Mouse (Mus musculus): ENCODE data around the gene Thop1. TPM values are rescaled to one million over a fixed set of nuclear protein-coding genes. Genes with fewer than 3 reads are reported as not detected.
"Not testable (repeated sequence)": the region's sequence is repeated elsewhere in the genome, so short reads cannot be mapped to it uniquely, and the experiment has no call there.

The Thop1 gene
- polyA plus RNA-seq, 1 experiment from 2014 or later, result 57.5 TPM

DNA sequence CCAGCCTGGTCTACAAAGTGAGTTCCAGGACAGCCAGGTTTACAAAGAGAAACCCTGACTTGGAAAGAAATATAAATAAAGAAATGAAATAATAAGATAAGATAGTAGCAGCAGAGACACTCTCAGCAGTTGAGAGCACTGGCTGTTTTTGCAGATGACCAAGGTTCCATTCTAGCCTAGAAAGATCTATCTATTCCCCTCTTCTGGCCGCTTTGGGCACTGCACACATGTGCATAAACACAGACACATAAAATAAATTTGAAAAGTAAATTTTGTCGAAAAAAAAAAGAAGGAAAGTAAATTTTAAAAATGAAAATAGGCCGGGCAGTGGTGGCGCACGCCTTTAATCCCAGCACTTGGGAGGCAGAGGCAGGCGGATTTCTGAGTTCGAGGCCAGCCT, 33.6 kb upstream of the Thop1 start:
- no peak for ATAC-seq (ENCODE audit: low FRiP score)
- peaks cover 23% of the 10 kb centered on the region for H3K36me3 ChIP-seq
- H3K27ac ChIP-seq, result no peak overlapping the region
- WGBS, result 75% methylated on average over 7 of the region's 7 CpGs
- H3K4me3 ChIP-seq, result no peak overlapping the region
- H3K27me3 ChIP-seq, result no peaks in the 10 kb centered on the region
- H3K9me3 ChIP-seq (replicated peaks), result no peaks in the 10 kb centered on the region
- H3K4me1 ChIP-seq, result peaks cover 15% of the 10 kb centered on the region
- no peak overlapping the region for H3K9ac ChIP-seq
- no peak overlapping the region for H3K4me2 ChIP-seq (replicated peaks)

DNA sequence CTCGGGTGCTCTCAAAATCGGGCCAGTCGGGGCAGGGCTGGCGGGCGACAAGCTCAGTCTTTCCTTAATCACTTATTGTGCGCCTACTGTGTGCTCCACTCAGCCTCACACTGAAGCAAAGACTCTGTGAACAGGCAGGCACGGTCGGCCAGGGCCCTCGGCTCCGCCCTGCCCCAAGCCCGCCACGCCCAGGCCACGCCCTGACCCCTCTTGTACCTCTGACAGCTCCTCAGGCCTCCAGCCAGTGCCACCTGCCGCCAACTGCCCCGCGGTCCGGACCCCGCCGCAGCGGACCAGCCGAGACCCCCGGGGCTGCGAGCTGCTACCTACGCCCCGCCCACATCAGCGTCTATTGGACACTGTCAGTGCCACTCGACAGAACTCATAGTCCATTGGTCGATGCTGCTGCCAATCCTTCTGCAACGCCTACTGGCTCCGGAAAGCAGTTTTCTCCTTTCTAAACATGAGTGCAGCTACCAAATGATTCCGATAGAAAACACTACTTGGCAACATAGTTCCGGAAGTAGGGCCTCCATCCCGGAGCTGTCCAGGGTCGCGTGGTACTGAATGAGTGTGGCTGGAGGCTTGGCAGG, 32.8 kb upstream of the Thop1 start, which contains the start of gene Slc39a3:
Gene Slc39a3 (minus strand): TSS at position 439 of the 593 bp plus-strand sequence.
- peak; percentile 99 for ATAC-seq (ENCODE audit: low FRiP score)
- peak within 1 kb of the TSS; percentile 70 for H3K4me2 ChIP-seq (replicated peaks)
- H3K27me3 ChIP-seq, result no peaks in the 10 kb centered on the region
- H3K9ac ChIP-seq, result peak within 1 kb of the TSS; percentile 82
- peak within 1 kb of the TSS; percentile 78 for H3K27ac ChIP-seq
- peak within 1 kb of the TSS; percentile 86 for H3K4me3 ChIP-seq
- H3K4me1 ChIP-seq, result peaks cover 15% of the 10 kb centered on the region
- under 1% methylated on average over 35 of the region's 35 CpGs for WGBS
- H3K36me3 ChIP-seq, result peaks cover 15% of the 10 kb centered on the region
- H3K9me3 ChIP-seq (replicated peaks), result no peaks in the 10 kb centered on the region

DNA sequence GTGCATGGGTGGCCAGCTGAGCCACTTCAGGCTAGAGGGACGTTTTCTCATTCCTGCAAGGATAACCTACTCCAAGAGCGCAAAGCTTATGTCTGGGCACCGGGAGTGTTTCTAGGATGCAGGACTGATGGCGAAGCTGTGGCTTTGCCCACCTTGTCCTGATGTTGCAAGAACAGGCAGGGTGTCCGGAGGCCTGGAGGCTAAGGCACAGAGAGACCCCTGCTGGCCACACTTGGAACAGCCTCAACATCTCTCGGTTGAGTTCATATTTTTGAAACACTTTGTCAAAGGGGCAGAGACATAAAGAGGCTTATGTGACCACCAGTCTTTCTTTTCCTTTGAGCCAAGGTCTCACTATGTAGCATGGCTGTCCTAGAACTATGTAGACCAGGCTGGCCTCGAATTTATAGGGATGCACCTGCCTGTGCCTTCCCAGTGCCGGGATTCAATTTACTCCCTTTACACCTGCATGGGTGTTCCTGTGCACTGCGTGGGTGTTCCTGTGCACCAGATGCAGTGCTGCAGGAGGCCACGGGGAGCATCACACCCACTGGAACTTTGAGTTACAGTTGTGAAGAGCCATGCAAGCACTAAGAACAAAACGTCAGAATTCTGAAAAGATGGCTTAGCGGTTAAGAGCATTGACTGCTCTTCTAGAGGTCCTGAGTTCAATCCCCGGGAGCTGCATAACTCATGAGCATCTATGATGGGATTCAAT, 28.2 kb upstream of the Thop1 start:
- no peak for ATAC-seq (ENCODE audit: low FRiP score)
- Histone ChIP-seq H3K9me3 (replicated peaks) (no peaks in the 10 kb centered on the region), H3K27ac (no peak overlapping the region), H3K36me3 (peaks cover 41% of the 10 kb centered on the region), H3K9ac (no peak overlapping the region), H3K4me2 (replicated peaks) (no peak overlapping the region), H3K4me3 (no peak overlapping the region), H3K4me1 (peaks cover 7% of the 10 kb centered on the region), H3K27me3 (no peaks in the 10 kb centered on the region)
- WGBS, result 31% methylated on average over 13 of the region's 13 CpGs

DNA sequence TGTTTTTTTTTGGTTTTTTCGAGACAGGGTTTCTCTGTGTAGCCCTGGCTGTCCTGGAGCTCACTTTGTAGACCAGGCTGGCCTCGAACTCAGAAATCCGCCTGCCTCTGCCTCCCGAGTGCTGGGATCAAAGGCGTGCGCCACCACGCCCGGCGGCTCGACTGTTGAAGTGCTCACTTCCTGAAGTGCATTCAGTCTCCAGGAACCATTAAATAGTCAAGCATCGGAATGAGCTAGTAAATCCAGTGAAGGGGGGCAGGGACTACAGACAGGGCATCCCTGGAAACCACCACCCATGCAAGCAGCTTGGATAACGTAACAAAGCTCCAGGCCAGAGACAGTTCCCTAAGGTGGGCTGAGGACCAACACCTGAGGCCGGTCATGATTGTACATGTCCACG, 24.6 kb upstream of the Thop1 start:
- not testable (repeated sequence) for H3K4me3 ChIP-seq; H3K9ac ChIP-seq; H3K9me3 ChIP-seq (replicated peaks); H3K27me3 ChIP-seq; H3K4me2 ChIP-seq (replicated peaks); H3K4me1 ChIP-seq; ATAC-seq (ENCODE audit: low FRiP score); H3K27ac ChIP-seq
- H3K36me3 ChIP-seq, result peaks cover 78% of the 10 kb centered on the region
- WGBS, result 93% methylated on average over 14 of the region's 14 CpGs

DNA sequence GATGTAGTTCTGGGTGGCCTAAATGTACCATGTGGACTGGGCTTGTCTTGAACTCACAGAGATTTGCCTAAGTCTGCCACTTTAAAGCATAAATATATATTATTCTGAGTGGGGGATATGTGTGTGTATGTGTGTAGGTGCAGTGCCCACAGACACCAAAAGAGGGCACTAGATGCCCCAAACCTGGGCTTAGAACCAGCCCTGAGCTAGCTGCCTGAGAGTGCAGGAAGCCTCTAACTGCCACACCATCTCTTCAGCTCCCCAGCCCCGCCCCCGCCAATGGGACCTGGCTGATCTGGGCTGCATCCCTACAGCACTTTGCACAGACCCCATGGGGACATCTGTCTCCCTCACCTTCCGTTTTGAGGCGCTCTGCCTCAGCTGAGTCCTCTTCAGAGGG, 19.2 kb upstream of the Thop1 start:
- Histone ChIP-seq H3K9me3 (replicated peaks) (no peaks in the 10 kb centered on the region), H3K4me3 (no peak overlapping the region), H3K9ac (no peak overlapping the region), H3K36me3 (peaks cover 74% of the 10 kb centered on the region), H3K4me2 (replicated peaks) (no peak overlapping the region), H3K4me1 (no peaks in the 10 kb centered on the region), H3K27me3 (no peaks in the 10 kb centered on the region), H3K27ac (no peak overlapping the region)
- 81% methylated on average over 4 of the region's 4 CpGs for WGBS
- no peak for ATAC-seq (ENCODE audit: low FRiP score)

DNA sequence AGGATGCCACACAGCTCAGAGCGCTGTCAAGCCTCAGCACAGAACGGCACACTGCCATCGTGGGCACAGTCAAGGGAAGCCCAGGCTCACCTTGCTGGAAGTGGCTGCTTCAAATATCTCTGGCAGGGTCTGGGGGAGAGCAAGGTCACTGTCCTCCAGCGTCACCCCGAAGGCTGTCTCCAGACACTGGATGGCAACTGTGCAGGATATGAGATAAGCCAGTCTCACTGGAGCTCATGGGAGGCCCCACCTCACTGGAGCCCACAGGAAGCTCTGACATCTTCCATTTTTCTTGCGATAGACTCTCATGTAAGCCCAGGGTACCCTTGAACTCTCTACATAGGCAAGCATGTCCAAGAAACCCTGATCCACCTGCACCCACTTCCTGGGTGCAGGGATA, 18.7 kb upstream of the Thop1 start:
- Histone ChIP-seq H3K27me3 (no peaks in the 10 kb centered on the region), H3K4me2 (replicated peaks) (no peak overlapping the region), H3K9me3 (replicated peaks) (no peaks in the 10 kb centered on the region), H3K4me1 (peaks cover under 1% of the 10 kb centered on the region; the same call in 1 of the 2 replicates), H3K27ac (no peak overlapping the region), H3K36me3 (peaks cover 69% of the 10 kb centered on the region), H3K9ac (no peak overlapping the region), H3K4me3 (no peak overlapping the region)
- no peak for ATAC-seq (ENCODE audit: low FRiP score)
- WGBS, result 95% methylated on average over 6 of the region's 6 CpGs

DNA sequence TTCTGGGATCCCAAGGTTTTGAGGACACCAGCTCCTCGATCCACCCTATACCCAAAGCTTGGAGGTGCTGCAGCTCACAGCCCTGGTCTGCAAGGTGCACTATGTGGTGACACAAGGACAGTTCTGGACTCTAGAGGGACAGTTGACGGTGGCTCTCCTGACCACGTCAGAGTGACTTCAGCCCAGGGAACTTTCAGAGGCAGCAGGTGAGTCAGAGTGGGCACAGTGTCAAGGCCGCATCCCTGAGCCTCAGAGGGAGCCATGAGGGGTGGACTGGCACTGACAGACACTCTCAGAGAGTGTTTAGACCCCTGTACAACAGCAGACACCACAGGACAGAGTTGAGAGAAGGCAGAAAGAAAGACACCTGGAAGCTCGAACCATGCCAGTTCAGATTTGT, 17.3 kb upstream of the Thop1 start:
- 93% methylated on average over 5 of the region's 5 CpGs for WGBS
- peaks cover 54% of the 10 kb centered on the region for H3K36me3 ChIP-seq
- H3K27me3 ChIP-seq, result no peaks in the 10 kb centered on the region
- ATAC-seq (ENCODE audit: low FRiP score), result no peak
- no peak overlapping the region for H3K27ac ChIP-seq
- no peaks in the 10 kb centered on the region for H3K9me3 ChIP-seq (replicated peaks)
- no peak overlapping the region for H3K4me2 ChIP-seq (replicated peaks)
- H3K9ac ChIP-seq, result no peak overlapping the region
- no peak overlapping the region for H3K4me3 ChIP-seq
- peaks cover 12% of the 10 kb centered on the region for H3K4me1 ChIP-seq

DNA sequence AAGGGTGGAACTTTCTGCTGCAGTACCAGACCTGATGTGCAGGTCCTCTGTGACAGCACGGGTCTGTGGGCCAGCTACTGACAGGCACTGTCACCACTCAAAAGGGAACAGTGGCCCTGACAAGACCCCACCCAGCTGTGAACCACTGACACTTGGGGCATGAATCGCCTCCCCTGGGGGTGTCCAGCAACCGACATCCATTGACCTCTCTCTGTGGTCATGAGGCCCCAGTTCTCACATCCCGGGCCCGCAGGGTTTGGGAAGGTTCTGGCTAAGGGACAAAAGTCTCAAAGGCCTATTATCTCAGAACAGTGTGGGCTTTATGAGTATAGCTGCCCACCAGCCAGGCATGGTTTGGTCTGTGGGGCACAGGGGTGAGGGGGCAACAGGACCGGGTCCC, 14.7 kb upstream of the Thop1 start:
- H3K4me3 ChIP-seq, result no peak overlapping the region
- WGBS, result 91% methylated on average over 6 of the region's 6 CpGs
- no peak for ATAC-seq (ENCODE audit: low FRiP score)
- no peaks in the 10 kb centered on the region for H3K27me3 ChIP-seq
- no peak overlapping the region for H3K4me2 ChIP-seq (replicated peaks)
- H3K9me3 ChIP-seq (replicated peaks), result no peaks in the 10 kb centered on the region
- peaks cover 29% of the 10 kb centered on the region for H3K36me3 ChIP-seq
- peaks cover 34% of the 10 kb centered on the region for H3K4me1 ChIP-seq
- peak overlapping the region; percentile 25; the same call in 1 of the 2 replicates for H3K9ac ChIP-seq
- H3K27ac ChIP-seq, result no peak overlapping the region

DNA sequence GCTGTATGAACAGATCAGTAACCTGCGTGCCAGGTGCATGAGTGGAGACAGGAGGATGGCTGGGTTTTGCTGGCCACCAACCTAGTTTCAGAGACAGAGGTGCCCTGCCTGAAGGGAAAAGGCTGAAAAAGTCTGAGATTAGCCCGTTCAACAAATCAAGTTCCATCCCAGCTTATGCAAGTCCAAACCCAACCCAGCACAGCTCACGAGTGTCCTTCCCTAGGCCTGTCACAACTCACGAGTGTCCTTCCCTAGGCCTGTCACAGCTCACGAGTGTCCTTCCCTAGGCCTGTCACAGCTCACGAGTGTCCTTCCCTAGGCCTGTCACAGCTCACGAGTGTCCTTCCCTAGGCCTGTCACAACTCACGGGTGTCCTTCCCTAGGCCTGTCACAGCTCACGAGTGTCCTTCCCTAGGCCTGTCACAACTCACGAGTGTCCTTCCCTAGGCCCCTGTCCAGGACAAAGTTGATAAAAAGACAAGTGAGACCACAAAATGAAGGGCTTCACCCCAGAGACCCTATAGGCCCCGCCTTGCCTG, 14.0 kb upstream of the Thop1 start:
- H3K9ac ChIP-seq; H3K4me2 ChIP-seq (replicated peaks); H3K9me3 ChIP-seq (replicated peaks); H3K4me3 ChIP-seq; H3K27ac ChIP-seq; ATAC-seq (ENCODE audit: low FRiP score); H3K27me3 ChIP-seq: not testable (repeated sequence)
- Histone ChIP-seq H3K4me1 (peaks cover 34% of the 10 kb centered on the region), H3K36me3 (peaks cover 22% of the 10 kb centered on the region)
- 88% methylated on average over 11 of the region's 11 CpGs for WGBS

DNA sequence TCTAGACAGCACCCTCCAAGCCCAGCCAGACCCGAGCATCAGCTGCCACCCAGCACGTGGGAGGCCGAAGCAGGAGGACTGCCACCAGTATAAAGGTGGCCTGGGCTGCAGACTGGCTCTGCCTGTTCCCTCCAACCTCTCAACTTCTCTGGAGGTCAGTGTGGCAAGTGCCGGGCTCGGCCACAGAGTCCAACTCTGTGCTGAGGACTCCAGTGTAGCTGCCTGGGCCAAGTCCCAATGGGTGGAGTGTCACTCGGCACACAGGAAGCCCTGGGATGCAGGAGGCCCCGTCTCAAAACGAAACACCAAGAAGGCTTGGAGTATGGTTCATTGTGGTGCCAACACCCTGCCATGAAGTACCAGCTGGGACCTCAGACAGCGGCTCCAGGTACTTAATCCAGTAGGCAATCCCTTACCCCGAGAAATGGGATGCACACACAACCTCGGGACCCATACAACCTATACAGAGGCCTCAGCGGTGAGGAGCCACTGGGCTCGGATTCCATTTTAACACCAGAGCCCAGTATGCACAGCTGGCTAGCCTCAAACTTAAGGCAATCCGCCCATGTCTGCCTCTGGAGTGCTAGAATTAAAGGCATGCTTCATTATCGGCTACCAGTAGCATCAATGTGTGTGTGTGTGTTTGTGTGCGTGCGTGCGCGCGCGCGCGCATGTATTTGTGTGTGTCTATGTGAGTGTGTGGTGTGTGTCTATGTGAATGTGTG, 12.3 kb upstream of the Thop1 start:
- Histone ChIP-seq H3K4me1 (peaks cover 34% of the 10 kb centered on the region), H3K27me3 (no peaks in the 10 kb centered on the region), H3K4me3 (no peak overlapping the region), H3K36me3 (peaks cover 5% of the 10 kb centered on the region), H3K27ac (no peak overlapping the region), H3K9me3 (replicated peaks) (no peaks in the 10 kb centered on the region), H3K4me2 (replicated peaks) (no peak overlapping the region), H3K9ac (no peak overlapping the region)
- WGBS, result 95% methylated on average over 23 of the region's 23 CpGs
- ATAC-seq (ENCODE audit: low FRiP score), result no peak

DNA sequence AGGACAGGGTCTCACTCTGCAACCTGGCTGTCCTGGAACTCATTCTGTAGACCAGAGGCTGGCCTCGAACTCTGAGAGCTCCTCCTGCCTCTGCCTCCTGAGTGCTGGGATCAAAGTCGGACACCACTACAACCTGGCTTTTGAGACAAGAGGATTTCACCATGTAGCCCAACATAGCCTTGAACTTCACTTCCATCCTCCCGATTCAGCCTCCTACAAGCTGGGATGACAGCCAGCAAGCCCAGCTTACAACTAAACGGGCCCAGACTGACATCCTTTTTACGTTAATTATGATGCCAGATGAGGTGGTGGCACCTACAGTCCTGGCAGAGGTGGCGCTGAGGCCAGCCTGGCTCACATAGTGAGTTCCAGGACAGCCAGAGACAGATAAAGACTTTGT, 10.9 kb upstream of the Thop1 start:
- Histone ChIP-seq H3K27ac (no peak overlapping the region), H3K9me3 (replicated peaks) (no peaks in the 10 kb centered on the region), H3K4me1 (peaks cover 34% of the 10 kb centered on the region), H3K9ac (peak overlapping the region; percentile 84), H3K27me3 (no peaks in the 10 kb centered on the region), H3K4me3 (peak overlapping the region; percentile 79), H3K4me2 (replicated peaks) (peak overlapping the region; percentile 86), H3K36me3 (no peaks in the 10 kb centered on the region; the same call in none of the 2 replicates)
- 87% methylated on average over 6 of the region's 6 CpGs for WGBS
- ATAC-seq (ENCODE audit: low FRiP score), result no peak

Measured in hindbrain, embryonic 12.5 days (tissue).